Mouse (Mus musculus) cerebellum, adult 18-20 months (tissue): ENCODE data around the gene Ppm1d.
A peak's percentile ranks its signal among the peaks of the same experiment; 100 is the strongest.

Experiments used
- DNase-seq, 2 experiments: peaks; one replicate each; pipeline ENCODE4 v3.0.0; 2021

Gene Ppm1d

GRCm38 (mm10) chr11:85334778-85335177 is 23.7 kb downstream of the Ppm1d start:
- DNase-seq, result peak; percentile 61 to 72

GRCm38 (mm10) chr11:85339173-85339831 is 28.3 kb downstream of the Ppm1d start:
- DNase-seq, result no peak

GRCm38 (mm10) chr11:85340070-85340616 is 29.1 kb downstream of the Ppm1d start:
- no peak for DNase-seq

- peak; percentile 98 to 100 for DNase-seq
These were observed 41.7 kb downstream of the Ppm1d start, which contains the start of gene Bcas3 for GRCm38 (mm10) chr11:85352539-85353380. TSS of gene Bcas3 (plus strand) at chr11:85353167.

GRCm38 (mm10) chr11:85353819-85354218 is 42.8 kb downstream of the Ppm1d start:
- DNase-seq, result no peak

- no peak for DNase-seq
These were observed 48.6 kb downstream of the Ppm1d start for GRCm38 (mm10) chr11:85359641-85360040.

GRCm38 (mm10) chr11:85361621-85362020 is 50.6 kb downstream of the Ppm1d start:
- no peak for DNase-seq

- no peak for DNase-seq
These were observed 55.1 kb downstream of the Ppm1d start for GRCm38 (mm10) chr11:85366168-85366567.

GRCm38 (mm10) chr11:85367823-85368222 is 56.8 kb downstream of the Ppm1d start:
- no peak for DNase-seq

- DNase-seq, result no peak
These were observed 68.0 kb downstream of the Ppm1d start for GRCm38 (mm10) chr11:85379091-85379490.

GRCm38 (mm10) chr11:85380046-85380445 is 69.0 kb downstream of the Ppm1d start:
- DNase-seq, result no peak

- peak; percentile 67 to 77 for DNase-seq
These were observed 71.0 kb downstream of the Ppm1d start for GRCm38 (mm10) chr11:85382055-85382454.

- no peak for DNase-seq
These were observed 73.2 kb downstream of the Ppm1d start for GRCm38 (mm10) chr11:85383975-85384821.

- DNase-seq, result peak in 1 of 2 experiments; percentile 9
These were observed 81.3 kb downstream of the Ppm1d start for GRCm38 (mm10) chr11:85392179-85392863.

GRCm38 (mm10) chr11:85392864-85393220 is 81.8 kb downstream of the Ppm1d start:
- no peak for DNase-seq

GRCm38 (mm10) chr11:85393990-85394389 is 82.9 kb downstream of the Ppm1d start:
- DNase-seq, result no peak

- no peak for DNase-seq
These were observed 84.3 kb downstream of the Ppm1d start for GRCm38 (mm10) chr11:85395361-85395760.
